Mouse (Mus musculus) neural tube, postnatal 0 days (tissue): Measurements from ENCODE around the gene Elavl2. TPM values are rescaled to one million over a fixed set of nuclear protein-coding genes. Genes with fewer than 3 reads are reported as not detected.

ENCODE experiments used
- microRNA-seq: library from miRNA; unstranded; fragments of <30 nt; microRNA quantifications from one replicate; pipeline ENCODE4, GENCODE M21; 2016
- polyA plus RNA-seq: library from polyadenylated mRNA; unstranded; fragments of >200 nt; fragmentation: Nextera tagmentation; extraction: Ambion mirVana; gene quantifications from 2 replicates; pipeline ENCODE4 v1.2.1, GENCODE M21; 2015

Gene Elavl2
- polyA plus RNA-seq = 88.8 and 90.5 TPM in 2 replicates

DNA sequence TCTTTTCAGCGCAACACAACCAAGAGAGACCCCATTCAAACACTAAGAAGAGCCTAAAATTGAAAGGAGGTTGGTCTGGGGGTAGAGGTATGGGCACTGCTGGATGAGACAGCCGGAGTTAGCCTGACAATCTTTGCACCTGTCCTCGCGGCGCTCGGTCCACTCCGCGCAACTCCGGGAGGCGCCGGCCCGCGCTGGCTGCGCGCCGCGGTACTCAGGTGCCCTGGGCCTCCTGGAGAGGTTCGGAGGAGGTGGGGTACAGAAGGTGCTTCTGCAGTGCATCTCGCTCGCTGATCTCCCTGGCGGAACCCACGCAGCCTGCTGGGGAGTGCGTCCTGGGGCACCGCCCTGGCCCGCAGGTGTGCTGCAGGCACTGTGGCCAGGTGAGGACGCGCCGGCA, at the start of gene Elavl2:
TSS of gene Elavl2 (minus strand) at position 363 of the 400 bp plus-strand sequence.

Small RNAs within 50 kb of the gene (microRNA-seq; reads per million reads assigned to microRNA genes)
- gene Mir6402 = not detected
